Mouse (Mus musculus) stomach, embryonic 15.5 days (tissue): ENCODE results near the gene A830031A19Rik. TPM values are rescaled to one million over a fixed set of nuclear protein-coding genes. Genes with fewer than 3 reads are reported as not detected.

Experiments used
- ATAC-seq: fragments of 200-750 bp; cut with Nextera tagmentation; 2 replicates; pipeline ENCODE4 v1.8.0; 2017; ENCODE audit warnings: low read depth, moderate number of reproducible peaks, moderate TSS enrichment; ENCODE audit not compliant: insufficient read depth, low FRiP score
- H3K27ac ChIP-seq: fragments of 300-500 bp; sonication (generic); 2 replicates; pipeline ENCODE4 v1.5.1; 2015; ENCODE audit warnings: mild to moderate bottlenecking, inconsistent platforms
- H3K27me3 ChIP-seq: fragments of 300-500 bp; sonication (generic); replicated peaks from 2 replicates; pipeline ENCODE4 v1.6.1; 2015; ENCODE audit warnings: inconsistent platforms
- H3K36me3 ChIP-seq: fragments of 300-500 bp; sonication (generic); 2 replicates; pipeline ENCODE4 v1.6.1; 2015; ENCODE audit warnings: inconsistent platforms
- H3K4me1 ChIP-seq: fragments of 300-500 bp; sonication (generic); 2 replicates; pipeline ENCODE4 v1.6.1; 2015; ENCODE audit warnings: inconsistent platforms
- H3K4me2 ChIP-seq: fragments of 300-500 bp; sonication (generic); 2 replicates; pipeline ENCODE4 v1.6.1; 2015; ENCODE audit warnings: mild to moderate bottlenecking, inconsistent platforms
- H3K4me3 ChIP-seq: fragments of 300-500 bp; sonication (generic); replicated peaks from 2 replicates; pipeline ENCODE4 v1.5.1; 2015; ENCODE audit warnings: inconsistent platforms
- H3K9ac ChIP-seq: fragments of 300-500 bp; sonication (generic); 2 replicates; pipeline ENCODE4 v1.6.1; 2015; ENCODE audit warnings: inconsistent platforms
- H3K9me3 ChIP-seq: fragments of 300-500 bp; sonication (generic); 2 replicates; pipeline ENCODE4 v1.6.1; 2016; ENCODE audit warnings: inconsistent platforms
- WGBS: fragments of 180-500 bp; shearing (Covaris S2); methylation state at CpG from one replicate; pipeline ENCODE4 v1.1.7; 2015; 5-methylcytosine and 5-hydroxymethylcytosine counted together
- polyA plus RNA-seq: library from polyadenylated mRNA; unstranded; fragments of >200 nt; fragmentation: Nextera tagmentation; extraction: Ambion mirVana; gene quantifications from 2 replicates; pipeline ENCODE4 v1.2.1, GENCODE M21; 2015

A830031A19Rik gene
- not detected in 2 replicates for polyA plus RNA-seq

- peaks cover 4% of the 10 kb centered on the region; the same call in 1 of the 2 replicates for H3K4me1 ChIP-seq
- H3K9ac ChIP-seq = peak within 1 kb of the TSS; percentile 33; the same call in 1 of the 2 replicates
- peak within 1 kb of the TSS; percentile 98 for H3K4me2 ChIP-seq
- H3K9me3 ChIP-seq = no peaks in the 10 kb centered on the region
- no peaks in the 10 kb centered on the region for H3K27me3 ChIP-seq
- ATAC-seq = no peak
- H3K27ac ChIP-seq = peak within 1 kb of the TSS; percentile 96
- H3K4me3 ChIP-seq = peak within 1 kb of the TSS; percentile 68
- under 1% methylated on average over 11 of the region's 11 CpGs for WGBS
- no peaks in the 10 kb centered on the region for H3K36me3 ChIP-seq
Observed at GRCm38 (mm10) chr11:24074634-24075104, at the start of gene A830031A19Rik. Gene A830031A19Rik, minus strand, starts transcription at chr11:24075054.

GRCm38 (mm10) chr11:24123991-24124390 lies 49.1 kb upstream of the A830031A19Rik start:
- Histone ChIP-seq H3K4me1 (0 out of 2 replicates have a peak, but pooled peaks cover 11% of the 10 kb centered on the region), H3K27me3 (no peaks in the 10 kb centered on the region), H3K4me2 (no peak overlapping the region), H3K9me3 (no peaks in the 10 kb centered on the region), H3K9ac (no peak overlapping the region), H3K27ac (no peak overlapping the region), H3K36me3 (no peaks in the 10 kb centered on the region), H3K4me3 (no peak overlapping the region)
- WGBS = 84% methylated on average over 2 of the region's 2 CpGs
- no peak for ATAC-seq

DNA sequence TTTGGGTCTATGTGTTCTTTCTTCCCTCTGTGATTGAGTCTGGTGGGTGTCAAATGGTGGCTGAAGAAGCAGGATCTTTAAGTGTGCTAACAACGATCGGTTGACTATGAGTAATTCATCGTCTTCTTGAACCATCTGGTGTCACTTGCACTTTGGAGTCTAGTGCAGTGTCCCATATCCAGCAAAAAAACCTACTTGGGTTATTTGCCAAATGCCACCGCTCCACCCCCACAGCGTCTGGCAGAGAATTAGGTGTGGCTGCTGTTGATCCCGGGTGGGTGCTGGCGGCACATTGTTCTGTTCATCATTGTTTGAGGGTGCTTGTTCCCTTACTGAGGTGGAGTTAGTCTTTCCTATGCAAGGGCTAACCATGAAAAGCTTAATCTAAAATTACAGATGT lies 48.0 kb upstream of the A830031A19Rik start:
- H3K27ac ChIP-seq = no peak overlapping the region
- ATAC-seq = no peak
- H3K4me3 ChIP-seq = no peak overlapping the region
- no peaks in the 10 kb centered on the region for H3K27me3 ChIP-seq
- WGBS = 80% methylated on average over 7 of the region's 7 CpGs
- H3K36me3 ChIP-seq = no peaks in the 10 kb centered on the region
- no peak overlapping the region for H3K9ac ChIP-seq
- no peaks in the 10 kb centered on the region for H3K9me3 ChIP-seq
- H3K4me1 ChIP-seq = 0 out of 2 replicates have a peak, but pooled peaks cover 9% of the 10 kb centered on the region
- H3K4me2 ChIP-seq = no peak overlapping the region

GRCm38 (mm10) chr11:24121136-24121535 lies 46.3 kb upstream of the A830031A19Rik start:
- ATAC-seq = no peak
- Histone ChIP-seq H3K9ac (no peak overlapping the region), H3K36me3 (no peaks in the 10 kb centered on the region), H3K27me3 (no peaks in the 10 kb centered on the region), H3K4me1 (peaks cover 3% of the 10 kb centered on the region; the same call in 1 of the 2 replicates), H3K9me3 (no peaks in the 10 kb centered on the region), H3K27ac (no peak overlapping the region), H3K4me3 (no peak overlapping the region), H3K4me2 (no peak overlapping the region)
- WGBS = 85% methylated on average over 9 of the region's 9 CpGs

DNA sequence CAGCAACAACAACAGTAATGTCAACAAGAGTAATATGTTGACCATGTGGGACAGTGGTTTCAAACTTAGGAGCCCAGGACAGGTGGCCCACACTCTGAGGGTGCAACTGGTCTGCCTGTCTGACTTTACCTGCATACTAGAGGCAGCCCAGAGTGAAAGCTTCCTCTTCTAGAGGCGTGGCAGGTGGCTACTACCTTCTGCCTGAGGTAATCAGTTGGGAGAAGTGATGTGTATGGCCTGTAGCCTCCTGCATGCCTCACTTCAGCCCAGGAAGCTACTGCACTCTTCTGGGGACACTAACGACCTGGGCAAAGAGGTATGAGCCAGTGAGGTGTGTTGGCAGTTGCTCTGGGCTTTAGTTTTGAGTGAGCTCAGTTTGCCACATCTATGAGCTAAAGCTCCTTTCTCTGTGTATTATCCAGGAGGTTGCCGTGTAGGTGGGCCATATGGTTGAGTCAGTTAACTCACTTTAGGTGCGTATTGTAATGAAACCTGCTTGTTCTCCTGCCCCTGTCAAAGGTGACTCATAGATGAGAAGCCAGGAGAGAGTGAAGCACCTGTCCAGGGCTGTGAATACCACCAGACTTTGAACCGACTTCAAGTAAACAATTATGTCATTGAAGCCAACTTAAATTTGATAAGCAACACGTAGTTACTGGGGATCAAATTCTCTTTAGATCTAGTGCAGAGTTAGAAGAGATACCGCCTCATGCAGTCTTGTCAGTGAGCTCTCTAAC lies 41.9 kb upstream of the A830031A19Rik start:
- H3K36me3 ChIP-seq = no peaks in the 10 kb centered on the region
- no peak overlapping the region for H3K4me3 ChIP-seq
- peaks cover 3% of the 10 kb centered on the region; the same call in 1 of the 2 replicates for H3K4me1 ChIP-seq
- H3K9me3 ChIP-seq = no peaks in the 10 kb centered on the region
- H3K27ac ChIP-seq = no peak overlapping the region
- H3K27me3 ChIP-seq = no peaks in the 10 kb centered on the region
- H3K4me2 ChIP-seq = no peak overlapping the region
- no peak for ATAC-seq
- H3K9ac ChIP-seq = no peak overlapping the region
- WGBS = 53% methylated on average over 7 of the region's 7 CpGs

DNA sequence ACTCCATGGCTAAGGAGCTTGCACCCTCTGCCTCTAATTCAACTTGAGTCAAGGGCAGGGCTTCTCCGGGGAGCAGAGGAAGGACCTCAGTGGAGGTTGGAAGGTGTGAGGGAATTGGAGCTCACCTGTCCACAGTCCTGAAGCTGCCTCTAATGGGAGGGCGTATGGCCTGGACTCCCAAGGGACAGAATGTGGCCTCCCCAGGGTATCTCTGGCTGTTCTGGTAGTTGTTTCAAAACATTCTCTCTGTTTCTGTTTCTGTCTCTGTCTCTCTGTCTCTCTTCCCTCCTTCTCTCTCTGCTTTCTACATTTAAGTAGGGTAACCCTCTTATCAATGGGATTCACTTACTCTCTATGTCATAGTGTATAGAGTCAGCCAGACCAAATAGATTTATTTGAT lies 41.2 kb upstream of the A830031A19Rik start:
- ATAC-seq = no peak
- 92% methylated on average over 2 of the region's 2 CpGs for WGBS
- H3K27me3 ChIP-seq = no peaks in the 10 kb centered on the region
- H3K36me3 ChIP-seq = no peaks in the 10 kb centered on the region
- no peak overlapping the region for H3K27ac ChIP-seq
- H3K9ac ChIP-seq = no peak overlapping the region
- peaks cover 3% of the 10 kb centered on the region; the same call in 1 of the 2 replicates for H3K4me1 ChIP-seq
- H3K9me3 ChIP-seq = no peaks in the 10 kb centered on the region
- H3K4me3 ChIP-seq = no peak overlapping the region
- no peak overlapping the region for H3K4me2 ChIP-seq

- no peak for ATAC-seq
- no peaks in the 10 kb centered on the region for H3K36me3 ChIP-seq
- no peaks in the 10 kb centered on the region for H3K27me3 ChIP-seq
- H3K4me1 ChIP-seq = peaks cover 3% of the 10 kb centered on the region; the same call in 1 of the 2 replicates
- WGBS = 60% methylated on average over 12 of the region's 12 CpGs
- no peaks in the 10 kb centered on the region for H3K9me3 ChIP-seq
- no peak overlapping the region for H3K4me3 ChIP-seq
- no peak overlapping the region for H3K9ac ChIP-seq
- H3K4me2 ChIP-seq = no peak overlapping the region
- H3K27ac ChIP-seq = no peak overlapping the region
Observed at GRCm38 (mm10) chr11:24115017-24115752, 40.3 kb upstream of the A830031A19Rik start.

- Histone ChIP-seq H3K36me3 (no peaks in the 10 kb centered on the region), H3K4me2 (no peak overlapping the region), H3K9me3 (no peaks in the 10 kb centered on the region), H3K27me3 (no peaks in the 10 kb centered on the region), H3K27ac (no peak overlapping the region), H3K4me1 (peaks cover 2% of the 10 kb centered on the region; the same call in 1 of the 2 replicates), H3K9ac (no peak overlapping the region), H3K4me3 (no peak overlapping the region)
- WGBS = 48% methylated on average over 6 of the region's 6 CpGs
- no peak for ATAC-seq
Observed at GRCm38 (mm10) chr11:24111720-24112119, 36.9 kb upstream of the A830031A19Rik start.

- WGBS = 73% methylated on average over 2 of the region's 2 CpGs
- Histone ChIP-seq H3K27me3 (no peaks in the 10 kb centered on the region), H3K4me2 (no peak overlapping the region), H3K4me3 (no peak overlapping the region), H3K9ac (no peak overlapping the region), H3K27ac (no peak overlapping the region), H3K9me3 (no peaks in the 10 kb centered on the region), H3K36me3 (no peaks in the 10 kb centered on the region), H3K4me1 (0 out of 2 replicates have a peak, but pooled peaks cover 2% of the 10 kb centered on the region)
- ATAC-seq = no peak
Observed at GRCm38 (mm10) chr11:24110113-24110512, 35.3 kb upstream of the A830031A19Rik start.

- Histone ChIP-seq H3K4me2 (no peak overlapping the region), H3K4me1 (0 out of 2 replicates have a peak, but pooled peaks cover 2% of the 10 kb centered on the region), H3K9ac (no peak overlapping the region), H3K4me3 (no peak overlapping the region), H3K9me3 (no peaks in the 10 kb centered on the region), H3K27ac (no peak overlapping the region), H3K36me3 (no peaks in the 10 kb centered on the region), H3K27me3 (no peaks in the 10 kb centered on the region)
- ATAC-seq = peak; percentile 74
- 67% methylated on average over 3 of the region's 3 CpGs for WGBS
Observed at GRCm38 (mm10) chr11:24109388-24109787, 34.5 kb upstream of the A830031A19Rik start.

- no peak overlapping the region for H3K4me3 ChIP-seq
- H3K27me3 ChIP-seq = no peaks in the 10 kb centered on the region
- H3K4me1 ChIP-seq = 0 out of 2 replicates have a peak, but pooled peaks cover 2% of the 10 kb centered on the region
- no peaks in the 10 kb centered on the region for H3K36me3 ChIP-seq
- H3K9ac ChIP-seq = no peak overlapping the region
- WGBS = 60% methylated on average over 3 of the region's 3 CpGs
- H3K27ac ChIP-seq = no peak overlapping the region
- no peak overlapping the region for H3K4me2 ChIP-seq
- ATAC-seq = 0 out of 2 replicates have a peak, but pooled peaks have one; percentile 34
- no peaks in the 10 kb centered on the region for H3K9me3 ChIP-seq
Observed at GRCm38 (mm10) chr11:24108974-24109373, 34.1 kb upstream of the A830031A19Rik start.

- no peaks in the 10 kb centered on the region for H3K36me3 ChIP-seq
- H3K4me2 ChIP-seq = no peak overlapping the region
- H3K9me3 ChIP-seq = no peaks in the 10 kb centered on the region
- H3K4me3 ChIP-seq = no peak overlapping the region
- H3K27ac ChIP-seq = no peak overlapping the region
- 81% methylated on average over 5 of the region's 5 CpGs for WGBS
- H3K27me3 ChIP-seq = no peaks in the 10 kb centered on the region
- 0 out of 2 replicates have a peak, but pooled peaks cover 2% of the 10 kb centered on the region for H3K4me1 ChIP-seq
- no peak for ATAC-seq
- no peak overlapping the region for H3K9ac ChIP-seq
Observed at GRCm38 (mm10) chr11:24107414-24107813, 32.6 kb upstream of the A830031A19Rik start.
